Mouse (Mus musculus) retina, postnatal 1 day (tissue): ENCODE measurements around the gene Aatf.

Experiments
- DNase-seq: peaks from one replicate; pipeline ENCODE4 v3.0.0-alpha.2; 2012

Gene Aatf

DNA sequence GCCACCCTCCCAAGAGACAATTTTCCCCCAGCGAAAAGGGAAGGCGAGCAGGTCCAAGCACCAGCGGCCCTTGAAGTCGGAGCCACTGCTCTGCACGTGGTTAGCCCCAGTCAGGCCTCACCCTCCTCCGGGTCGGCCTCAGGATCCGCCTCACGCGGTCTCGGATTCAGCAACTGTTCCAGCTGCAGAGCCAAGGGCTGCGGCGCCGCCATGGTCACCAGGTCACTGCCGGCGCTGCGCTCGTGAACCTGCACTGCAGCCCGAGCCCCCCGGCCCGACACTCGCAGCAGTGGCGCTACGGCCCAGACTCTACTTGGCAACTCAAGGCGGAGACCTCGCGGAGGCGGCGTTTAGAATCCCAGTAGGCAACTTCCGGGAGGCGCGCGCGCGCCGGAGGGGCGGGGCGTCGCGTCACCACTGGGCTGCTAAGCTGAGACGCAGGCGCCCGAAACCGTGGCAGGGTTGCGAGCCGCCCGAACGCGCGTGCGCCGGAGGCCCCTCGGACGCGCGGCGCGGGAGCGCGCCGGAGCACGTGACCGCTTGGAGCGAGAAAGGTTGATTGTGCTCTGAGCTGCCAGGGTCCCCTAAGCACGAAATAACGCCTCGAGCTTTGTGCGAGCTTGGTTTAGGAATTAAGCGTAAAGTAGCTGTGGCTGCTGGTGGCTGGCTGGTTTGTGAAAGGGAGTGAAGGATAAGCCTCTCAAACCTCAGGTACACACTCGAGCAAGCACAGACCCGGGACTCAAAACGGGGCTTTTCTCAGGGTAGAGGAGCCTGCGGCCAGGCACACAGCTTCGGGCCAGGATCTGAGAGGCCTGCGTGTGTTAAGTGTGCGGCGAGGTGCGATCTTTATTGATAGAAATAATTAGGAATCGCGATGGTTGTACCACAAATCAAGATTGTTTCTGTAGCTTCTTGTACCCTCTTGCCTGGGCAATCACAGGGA is at the start of gene Aatf:
Gene Aatf (minus strand): TSS at position 352 of the 946 bp plus-strand sequence.
- peak; percentile 98 for DNase-seq

DNA sequence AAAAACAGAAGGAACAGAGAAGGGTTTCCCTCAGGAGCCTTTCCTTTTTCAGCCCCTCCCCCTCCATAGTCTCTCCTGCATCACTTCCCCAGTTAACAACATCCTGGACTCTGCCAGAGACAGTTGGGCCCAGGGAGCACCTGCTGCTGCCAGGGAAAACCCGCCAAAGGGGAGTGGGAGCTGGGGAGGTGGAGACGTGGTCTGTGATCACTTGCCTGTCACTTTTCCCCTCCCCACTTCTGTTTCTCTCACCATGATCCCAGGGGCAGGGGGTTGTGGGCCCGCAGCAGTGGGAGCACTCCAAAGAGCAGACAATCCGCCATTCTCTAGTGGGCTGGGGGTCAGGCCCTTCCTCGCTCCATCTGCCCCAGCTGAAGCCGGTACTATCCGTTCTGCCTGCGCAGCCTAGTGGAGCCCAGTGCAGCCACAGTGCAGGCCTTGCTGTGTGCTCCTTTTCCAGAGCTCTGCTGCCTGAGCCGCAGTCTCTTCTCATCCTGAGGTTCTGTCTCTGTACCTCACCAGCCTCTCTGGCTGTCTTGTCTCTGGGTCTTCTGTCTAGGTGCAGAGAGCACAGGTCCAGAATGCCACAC is 49.5 kb upstream of the Aatf start:
- DNase-seq = peak; percentile 46

DNA sequence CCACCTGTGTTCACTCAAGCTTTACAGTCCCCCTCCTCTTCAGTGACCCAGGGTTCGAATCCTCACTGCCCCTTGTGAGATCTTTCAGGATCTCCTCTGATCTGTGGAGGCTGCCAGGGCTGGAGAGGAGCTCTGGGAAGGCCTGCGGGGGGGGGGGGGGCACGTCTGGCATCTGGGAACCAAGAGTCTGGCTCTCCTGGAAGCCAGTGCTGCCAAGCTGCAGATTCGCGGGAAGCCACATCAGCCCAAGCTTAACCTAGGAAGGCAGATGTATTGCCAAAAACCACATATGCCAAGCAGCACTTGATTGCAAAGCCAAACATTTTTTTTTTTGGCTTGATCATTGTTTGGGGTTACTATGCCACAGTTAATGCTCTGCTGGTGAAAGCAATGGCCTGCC is 48.2 kb upstream of the Aatf start:
- DNase-seq = no peak

DNA sequence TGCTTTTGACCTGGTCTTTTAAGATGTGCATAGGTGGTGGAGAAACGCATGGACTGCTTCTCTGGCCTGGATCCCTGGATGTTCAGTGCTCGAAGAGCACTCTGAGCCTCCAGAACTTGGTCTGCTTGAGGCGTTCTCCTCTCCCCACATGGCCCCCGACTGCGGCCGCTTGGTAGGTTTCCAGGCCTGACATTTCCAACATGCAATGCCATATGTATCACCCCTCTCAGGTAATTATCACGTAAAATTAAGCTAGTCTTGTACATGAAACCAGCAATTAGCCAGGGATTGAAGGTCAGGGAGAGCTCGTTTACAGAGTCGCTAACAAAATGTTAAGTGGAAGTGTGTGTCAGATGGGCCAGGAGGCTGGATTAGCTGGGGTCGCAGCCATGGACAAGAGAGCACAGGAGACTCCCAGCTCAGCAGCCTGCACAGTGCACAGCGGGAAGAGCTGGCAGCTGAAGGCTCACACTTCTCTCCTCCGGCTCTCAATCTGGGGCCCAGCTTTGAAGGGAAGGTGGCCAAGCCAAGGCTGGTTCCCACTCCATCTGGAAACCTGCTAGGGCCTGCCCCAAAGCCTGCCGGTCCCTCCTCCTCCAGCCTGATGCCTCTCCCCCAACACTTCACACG is 40.6 kb upstream of the Aatf start:
- no peak for DNase-seq

DNA sequence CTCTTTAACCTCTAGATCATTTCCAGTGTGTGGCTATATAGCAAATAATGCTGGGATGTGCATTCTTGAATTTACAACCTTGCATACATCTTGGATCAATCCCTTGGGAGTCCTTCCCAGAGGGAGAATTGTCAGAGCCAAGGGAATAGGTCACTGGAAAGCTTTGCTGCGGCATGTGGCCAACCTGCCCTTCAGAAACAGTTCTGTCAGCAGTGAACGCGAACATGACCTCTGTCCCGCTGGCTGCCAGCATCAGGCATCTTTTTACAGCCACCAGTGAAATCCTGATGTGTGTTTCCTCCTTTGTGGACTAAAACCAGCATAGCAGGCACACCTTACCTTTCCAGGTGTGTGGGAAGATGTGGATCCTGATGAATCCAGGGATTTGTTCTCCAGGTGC is 38.0 kb upstream of the Aatf start:
- no peak for DNase-seq

DNA sequence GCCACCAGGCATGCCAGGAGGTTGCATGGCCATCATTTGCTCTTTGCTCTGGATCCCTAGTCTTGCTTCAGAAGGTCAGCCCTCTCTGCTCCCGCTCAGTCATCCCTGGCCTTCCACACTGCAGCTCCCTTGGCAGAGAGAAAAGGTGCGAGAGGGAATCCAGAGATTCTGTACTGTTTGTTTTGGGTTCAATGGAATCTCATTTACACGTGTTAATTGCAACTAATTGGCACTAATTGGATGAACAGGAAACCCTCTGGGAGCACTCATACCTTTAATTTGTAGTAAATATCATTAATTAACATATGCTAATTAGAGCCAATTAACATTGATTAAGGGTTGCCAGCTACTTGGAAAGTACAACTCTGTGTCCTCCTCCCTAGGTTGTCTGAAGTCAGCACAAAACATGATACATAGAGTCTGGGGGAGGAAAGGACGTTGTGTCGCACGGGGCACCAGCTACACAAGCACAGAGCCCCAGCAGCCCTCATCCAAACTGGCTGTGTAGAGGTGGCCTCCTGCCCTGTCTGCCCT is 36.0 kb upstream of the Aatf start:
- peak; percentile 58 for DNase-seq

DNA sequence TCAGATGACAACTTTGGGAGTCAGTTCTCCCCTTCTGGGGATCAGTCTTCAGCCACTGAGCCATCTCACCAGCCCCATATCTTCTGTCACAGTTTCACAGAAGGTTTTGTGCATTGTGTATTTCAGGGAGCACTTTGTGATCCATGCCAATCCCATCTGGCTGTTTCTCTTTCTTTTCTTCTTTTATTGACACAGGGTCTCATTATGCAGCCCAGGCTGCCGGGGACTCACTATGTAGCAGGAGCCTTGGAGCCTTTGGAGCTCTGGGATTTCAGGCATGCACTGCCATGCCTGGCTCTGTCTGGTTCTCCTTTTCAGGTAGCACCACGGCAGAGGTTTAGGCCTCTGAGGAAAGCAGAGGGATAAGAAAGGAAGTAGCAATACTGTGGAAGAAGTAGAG is 35.0 kb upstream of the Aatf start:
- no peak for DNase-seq

DNA sequence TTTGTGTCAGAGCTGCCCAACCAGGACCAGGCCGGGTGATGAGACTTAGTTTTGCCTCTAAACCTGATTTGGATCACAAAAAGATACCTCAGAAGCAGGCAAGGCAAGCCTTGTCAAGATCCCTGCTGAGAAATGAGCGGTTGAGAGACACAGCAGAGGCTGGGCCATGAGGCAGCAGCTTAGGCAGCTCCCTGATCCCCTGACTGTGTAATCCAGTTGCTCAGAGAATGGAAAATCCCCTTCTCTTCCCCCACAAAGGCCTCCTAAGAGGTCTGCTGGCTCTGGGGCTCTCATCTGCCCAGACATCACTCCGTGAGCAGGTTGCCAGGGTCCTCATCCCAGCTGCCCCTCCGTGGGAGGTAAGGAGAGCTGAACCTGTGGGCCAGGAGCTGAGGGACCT is 26.7 kb upstream of the Aatf start:
- DNase-seq = peak; percentile 66

DNA sequence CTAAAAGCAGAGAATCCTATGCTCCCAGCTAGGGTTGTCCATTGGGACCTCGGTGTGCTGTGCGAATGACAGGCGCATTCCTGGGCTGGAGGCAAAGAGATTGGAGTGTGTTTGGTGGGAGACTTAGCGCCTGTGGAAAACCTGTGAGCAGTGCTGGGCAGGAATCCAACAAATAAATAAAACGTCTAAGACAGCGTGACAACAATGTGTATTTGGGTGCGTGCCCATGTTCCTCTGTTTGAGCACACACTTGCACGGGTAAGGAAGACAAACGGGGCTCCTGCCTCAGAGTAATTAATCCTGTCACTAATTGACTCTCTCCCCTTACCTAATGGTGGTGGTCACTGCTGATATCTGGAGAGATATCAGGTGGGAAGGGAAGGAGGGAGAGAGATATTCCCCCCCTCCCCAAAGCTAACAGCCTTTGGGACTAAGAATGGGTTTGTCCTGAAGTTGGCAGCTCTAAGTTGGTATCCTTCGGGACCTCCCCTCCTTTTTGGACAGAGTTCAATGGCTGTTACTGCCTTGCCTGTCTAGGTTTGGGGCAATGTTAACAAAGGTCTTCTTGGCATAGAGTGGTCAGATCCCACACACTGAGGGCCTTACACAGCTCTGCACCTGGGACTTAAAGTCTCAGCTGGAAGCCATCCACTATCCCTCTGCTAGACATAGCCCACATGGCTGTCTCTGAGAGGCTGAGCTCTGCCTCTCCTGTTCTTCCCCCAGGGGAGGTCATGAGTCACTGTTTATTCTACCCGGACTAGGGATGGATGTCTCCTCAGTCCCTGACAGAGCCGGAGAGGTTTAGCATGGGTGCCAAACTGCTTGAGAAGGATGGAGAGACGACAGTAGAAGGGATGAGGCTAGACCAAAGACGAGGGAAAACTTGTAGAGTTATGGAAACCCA is 16.7 kb upstream of the Aatf start:
- DNase-seq = no peak

DNA sequence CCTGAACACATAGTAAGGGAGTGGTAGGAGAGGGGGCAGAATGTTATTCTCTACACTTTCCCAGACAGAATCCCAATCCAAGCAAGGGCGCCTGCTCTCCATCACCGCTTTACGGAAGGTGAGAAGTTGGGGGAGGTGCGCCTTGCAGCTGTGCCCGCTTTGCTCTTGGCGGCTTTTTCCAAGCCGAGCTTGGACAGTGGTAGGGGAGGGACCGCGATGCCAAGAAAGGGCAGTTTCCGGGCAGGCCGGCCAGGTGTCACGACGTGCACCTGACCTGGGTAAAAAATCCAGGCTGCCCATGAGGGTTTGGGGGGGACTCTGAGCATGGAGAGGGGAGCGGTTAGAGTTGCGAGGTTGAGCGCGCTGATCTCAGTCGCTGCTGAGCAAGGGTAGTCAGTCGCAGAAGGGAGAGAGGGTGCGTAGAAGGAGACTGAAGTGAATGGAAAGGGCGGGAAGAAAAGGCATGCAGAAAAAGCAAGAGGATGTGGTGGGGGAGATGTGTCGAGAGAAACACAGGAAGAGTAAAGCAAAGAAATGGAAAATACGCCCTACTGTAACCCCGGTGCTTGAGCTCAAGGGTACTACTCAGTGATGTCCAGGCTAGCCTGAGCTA is 15.9 kb upstream of the Aatf start:
- no peak for DNase-seq

DNA sequence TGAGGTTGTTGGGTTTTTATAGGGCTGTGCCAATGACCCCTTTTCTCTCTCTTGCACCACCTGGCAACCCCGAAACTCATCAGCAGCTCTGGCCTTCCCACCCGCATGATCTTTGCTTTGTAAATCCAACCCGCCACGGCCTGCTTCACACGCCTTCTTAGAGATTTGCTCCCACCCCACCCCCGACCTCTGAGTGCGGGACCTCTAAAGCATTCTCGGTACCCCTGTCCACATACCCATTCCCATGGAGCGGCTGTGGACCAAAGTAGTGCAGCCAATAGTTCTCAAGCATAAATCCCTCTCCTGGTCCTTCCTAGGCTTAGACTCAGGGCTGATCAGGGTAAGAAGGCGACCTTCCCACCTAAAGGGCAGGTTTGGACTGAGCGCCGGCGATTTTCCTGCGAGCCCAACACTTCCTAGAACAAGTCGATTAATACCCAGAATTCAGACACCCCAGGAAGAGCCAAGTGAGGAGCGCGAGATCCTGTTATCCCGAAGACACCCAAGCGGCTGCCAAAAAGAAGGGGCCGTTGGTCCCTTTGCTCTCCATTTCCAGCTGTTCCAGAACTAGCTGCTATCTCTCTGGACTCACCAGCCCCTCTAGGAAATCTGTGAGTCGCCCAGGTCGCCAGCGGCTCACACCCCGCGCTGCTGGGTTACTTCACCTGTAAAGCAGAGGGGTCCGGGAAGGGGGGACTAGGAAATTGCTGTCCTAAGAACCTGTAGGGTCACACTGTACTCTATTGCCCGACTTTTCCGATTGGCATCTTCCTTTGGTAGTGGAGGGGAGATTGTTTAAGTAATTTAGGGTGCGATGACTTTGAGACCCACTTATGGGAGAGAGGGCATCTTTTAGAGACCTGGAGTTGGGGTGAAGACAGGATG is 13.9 kb upstream of the Aatf start:
- no peak for DNase-seq

DNA sequence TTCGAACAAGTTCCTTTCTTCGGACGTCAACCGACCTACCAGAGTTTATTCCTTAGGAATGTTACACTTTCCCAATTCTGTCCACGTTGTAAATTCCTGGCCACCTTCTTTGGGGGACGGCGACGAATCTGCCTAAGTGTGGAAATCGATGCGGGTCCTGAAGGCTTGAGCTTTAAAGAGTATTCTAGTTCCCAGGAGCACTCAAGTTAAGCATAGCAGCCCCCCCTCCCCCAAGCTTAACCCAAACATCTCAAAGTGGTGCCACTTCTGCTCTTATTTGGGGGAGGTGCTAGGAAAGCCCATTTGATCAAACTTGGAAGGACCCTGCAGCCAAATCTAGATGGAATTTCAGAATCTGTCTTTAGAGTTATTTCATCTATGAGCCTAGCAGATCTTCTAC is 13.1 kb upstream of the Aatf start:
- no peak for DNase-seq

DNA sequence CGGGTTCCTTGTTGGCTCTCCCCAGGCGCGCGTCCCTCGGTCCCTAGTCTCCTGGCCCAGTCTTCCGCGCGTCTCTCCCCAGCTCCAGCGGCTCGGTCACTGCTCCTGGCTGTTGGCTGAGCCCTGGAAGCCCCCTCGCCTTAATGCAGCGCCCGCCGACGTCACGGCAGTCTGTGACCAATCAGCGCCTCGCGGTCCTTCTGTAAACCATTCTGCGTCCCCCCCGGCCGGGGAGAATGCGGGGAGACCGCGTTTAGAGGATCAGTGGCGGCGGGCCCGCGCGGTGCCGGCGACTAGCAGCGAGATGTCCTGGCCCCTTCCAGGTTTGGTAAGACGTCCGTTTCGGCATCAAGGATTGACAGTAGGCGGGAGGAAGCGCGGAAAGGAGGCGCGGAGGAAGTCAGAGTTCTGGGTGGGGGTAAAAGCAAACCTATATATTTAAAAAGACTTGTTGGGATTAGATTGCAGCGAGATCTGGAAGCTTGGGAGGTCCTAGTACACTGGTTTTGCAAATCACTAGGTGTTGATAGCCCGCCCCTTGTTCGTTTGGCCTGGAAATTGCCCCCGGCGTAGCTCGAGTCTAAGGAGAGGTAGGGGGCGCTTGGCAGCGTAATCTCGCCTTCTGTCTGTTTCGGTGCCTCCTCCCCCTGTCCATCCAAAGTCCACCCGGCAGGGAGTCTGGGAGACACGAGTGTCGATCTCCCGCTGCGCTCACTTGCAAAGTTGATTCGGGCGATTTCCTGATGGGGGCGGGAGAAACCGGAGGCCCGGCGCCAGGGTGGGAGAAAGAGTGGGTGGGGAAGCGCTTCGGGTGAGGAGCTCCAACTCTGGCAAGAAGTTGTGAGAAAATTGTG is 12.3 kb upstream of the Aatf start, which contains the start of gene Lhx1:
Gene Lhx1 (minus strand): TSS at position 115 of the 854 bp plus-strand sequence.
- DNase-seq = peak; percentile 87

DNA sequence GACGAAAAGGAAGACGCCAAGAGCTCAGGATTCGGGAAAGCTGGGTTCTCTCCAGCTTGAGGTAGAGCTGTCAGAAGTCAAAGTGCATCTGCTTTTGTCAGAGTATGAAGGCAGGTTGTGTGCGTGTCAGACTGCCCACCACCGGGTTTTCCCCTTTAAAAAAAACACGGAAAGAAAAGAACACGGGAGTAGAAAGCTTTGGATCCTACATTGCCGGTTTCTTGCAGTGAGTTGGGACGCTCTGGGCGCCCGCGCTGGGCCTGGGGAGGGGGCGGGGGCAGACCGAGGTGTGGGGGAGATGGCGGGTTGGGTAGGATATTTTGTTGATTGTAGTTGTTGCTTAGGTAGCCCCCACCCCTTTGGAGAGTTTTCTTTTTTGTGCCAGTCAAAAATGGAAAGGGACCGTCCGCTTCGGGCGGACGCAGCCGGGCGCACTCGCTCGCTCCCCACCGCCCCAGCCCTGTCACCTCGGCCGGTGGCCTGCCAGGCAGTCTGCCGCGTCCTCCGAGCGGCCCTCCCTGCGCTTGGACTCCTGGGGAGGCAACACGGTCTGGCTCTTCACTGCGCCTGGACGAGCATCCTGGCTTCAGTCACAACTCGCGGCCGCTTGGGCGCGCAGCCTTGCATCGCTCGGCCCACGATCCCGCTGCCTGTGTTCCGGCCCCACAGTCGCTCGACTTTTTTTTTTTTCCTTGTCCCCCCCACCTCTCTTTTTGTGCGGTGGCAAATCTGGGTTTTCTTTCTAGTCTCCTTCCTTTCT is 11.4 kb upstream of the Aatf start:
- DNase-seq = peak; percentile 60

DNA sequence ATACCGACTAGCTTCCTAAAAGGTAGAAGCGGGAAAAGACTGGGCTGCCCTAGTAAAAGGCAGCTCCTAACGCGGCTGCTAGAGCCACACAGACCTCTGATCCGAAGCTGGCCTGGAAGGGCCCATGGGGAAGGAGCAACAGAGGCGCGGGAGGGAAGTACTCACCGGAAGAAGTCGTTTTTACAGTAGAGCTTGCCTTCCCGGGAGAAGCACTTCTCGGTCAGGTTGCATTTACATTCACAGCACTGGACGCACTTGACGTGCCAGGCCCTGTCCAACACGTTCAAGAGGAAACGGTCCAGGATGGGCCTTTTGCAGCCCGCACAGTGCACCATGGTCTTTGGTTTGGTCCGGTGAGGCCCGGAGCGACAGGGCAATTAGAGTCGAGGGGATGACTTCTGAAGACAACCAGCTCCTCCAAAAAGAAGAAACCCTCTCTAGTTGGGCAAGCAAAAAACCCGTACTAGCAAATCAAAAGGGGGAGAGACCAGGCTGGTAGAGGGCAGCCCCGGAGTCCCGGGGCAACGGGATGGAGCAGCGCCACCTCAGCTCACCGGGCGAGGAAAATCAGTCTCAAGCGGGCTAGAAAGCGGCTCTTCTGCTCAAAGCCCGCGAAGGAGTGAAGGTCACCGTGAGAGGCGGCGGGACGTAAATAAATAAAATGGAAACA is 10.7 kb upstream of the Aatf start:
- DNase-seq = peak; percentile 34

DNA sequence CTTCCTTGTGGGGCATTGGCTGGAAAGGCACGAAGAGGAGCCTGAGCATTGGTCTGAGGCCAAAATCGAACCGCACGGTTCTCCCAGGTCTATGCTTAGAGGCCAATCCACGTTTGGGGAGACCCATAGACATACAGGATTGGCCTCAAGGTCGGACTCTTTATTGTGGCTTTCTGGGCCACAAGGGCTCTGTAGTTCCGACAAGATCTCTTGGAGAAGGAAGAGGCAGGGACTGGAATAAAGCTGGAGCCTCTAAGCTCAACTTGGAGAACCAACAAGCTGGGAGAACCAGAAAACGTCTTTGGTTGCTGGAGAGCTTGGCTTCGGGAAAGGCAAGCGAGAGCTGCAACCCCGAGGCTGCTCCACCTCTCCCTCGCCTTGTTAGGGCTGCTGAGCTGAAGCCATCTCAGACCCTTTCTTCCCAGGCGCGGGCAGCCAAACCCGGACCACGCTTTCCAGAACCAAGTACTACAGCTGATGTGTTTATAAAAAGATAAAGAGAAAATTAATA is 10.1 kb upstream of the Aatf start:
- no peak for DNase-seq

DNA sequence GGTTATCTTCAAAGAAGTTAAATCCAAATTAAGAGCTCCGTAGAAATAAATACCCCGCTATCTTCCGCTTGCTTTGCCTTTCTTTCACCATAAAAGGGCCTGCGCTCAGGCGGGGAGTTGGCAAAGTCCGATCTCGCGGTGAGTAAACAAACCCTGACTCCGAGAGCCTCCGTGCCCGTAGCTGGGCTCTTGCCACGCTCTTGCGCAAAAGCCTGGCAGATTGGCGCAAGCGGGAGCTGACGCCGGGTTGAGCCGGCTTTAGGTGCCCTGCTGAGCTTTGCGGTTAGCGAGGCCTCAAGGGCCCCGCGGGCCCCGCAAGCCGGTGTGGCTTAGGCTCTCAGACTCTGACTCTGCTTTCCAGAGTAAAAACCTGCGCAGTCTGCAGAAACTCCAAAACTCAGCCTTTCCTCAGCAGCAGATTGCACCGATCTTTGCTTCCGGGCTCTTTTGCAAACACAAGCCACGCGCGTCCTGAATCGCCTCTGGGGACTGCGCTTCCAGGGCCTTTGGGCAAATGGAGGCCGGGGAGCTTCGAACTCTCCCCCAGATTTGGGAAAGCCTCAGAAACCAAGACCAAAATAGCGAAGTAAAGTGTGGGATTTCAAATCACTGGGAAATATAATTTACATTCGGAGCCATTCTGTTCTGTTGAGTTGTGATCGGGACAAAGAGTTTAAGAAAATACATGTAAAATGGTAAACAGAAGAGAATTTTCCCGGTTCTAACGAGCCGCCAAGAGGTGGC is 9.4 kb upstream of the Aatf start:
- peak; percentile 68 for DNase-seq
